Mouse (Mus musculus): ENCODE measurements at regions not wholly inside any gene's neighbourhood (a gene's known extent, or its start where the extent isn't known, plus 50 kb on each side); places are given as distances from the start of the nearest gene placed in this dataset.

- DNase-seq (ENCODE audit: low spot score in 2 of 2) = no peak
Measured at GRCm38 (mm10) chr10:37220434-37220833, 81.7 kb upstream of the Marcks start.

GRCm38 (mm10) chr10:37219936-37220335 lies 81.2 kb upstream of the Marcks start:
- DNase-seq (ENCODE audit: low spot score in 2 of 2) = no peak

GRCm38 (mm10) chr10:37219381-37219780 lies 80.7 kb upstream of the Marcks start:
- DNase-seq (ENCODE audit: low spot score in 2 of 2) = no peak

GRCm38 (mm10) chr10:37214656-37215055 lies 75.9 kb upstream of the Marcks start:
- no peak for DNase-seq (ENCODE audit: low spot score in 2 of 2)

- no peak for DNase-seq (ENCODE audit: low spot score in 2 of 2)
Measured at GRCm38 (mm10) chr10:37212350-37213035, 73.8 kb upstream of the Marcks start.

- no peak for DNase-seq (ENCODE audit: low spot score in 2 of 2)
Measured at GRCm38 (mm10) chr10:37211305-37211704, 72.6 kb upstream of the Marcks start.

GRCm38 (mm10) chr10:37210223-37210622 lies 71.5 kb upstream of the Marcks start:
- DNase-seq (ENCODE audit: low spot score in 2 of 2) = no peak

- no peak for DNase-seq (ENCODE audit: low spot score in 2 of 2)
Measured at GRCm38 (mm10) chr10:37206986-37207385, 68.3 kb upstream of the Marcks start.

GRCm38 (mm10) chr10:37206546-37206945 lies 67.8 kb upstream of the Marcks start:
- no peak for DNase-seq (ENCODE audit: low spot score in 2 of 2)

- DNase-seq (ENCODE audit: low spot score in 2 of 2) = no peak
Measured at GRCm38 (mm10) chr10:37203709-37204108, 65.0 kb upstream of the Marcks start.

- DNase-seq (ENCODE audit: low spot score in 2 of 2) = no peak
Measured at GRCm38 (mm10) chr10:37194798-37195453, 56.2 kb upstream of the Marcks start.

GRCm38 (mm10) chr10:37194131-37194797 lies 55.5 kb upstream of the Marcks start:
- no peak for DNase-seq (ENCODE audit: low spot score in 2 of 2)

- no peak for DNase-seq (ENCODE audit: low spot score in 2 of 2)
Measured at GRCm38 (mm10) chr10:37192661-37193060, 53.9 kb upstream of the Marcks start.

GRCm38 (mm10) chr10:37190092-37190491 lies 51.4 kb upstream of the Marcks start:
- DNase-seq (ENCODE audit: low spot score in 2 of 2) = peak in 1 of 2 experiments; percentile 1

All from right cerebral cortex, postnatal 36 days (tissue).